Mouse (Mus musculus): ENCODE data around the gene Rims4. TPM values are rescaled to one million over a fixed set of nuclear protein-coding genes. Genes with fewer than 3 reads are reported as not detected.

The Rims4 gene
- polyA plus RNA-seq, 1 experiment = 0.08 TPM

- DNase-seq = peak; percentile 14
- 30% methylated on average over 6 of the region's 6 CpGs for WGBS
- TF ChIP-seq CTCF (conservative IDR thresholded peaks at IDR 0.05; ENCODE audit: insufficient read depth, insufficient read length, low read depth, low read length) (no peak), POLR2A (IDR thresholded peaks at IDR 0.05; ENCODE audit: low read depth, low read length) (no peak)
- H3K4me3 ChIP-seq (ENCODE audit: insufficient read depth, low read depth, low read length) = no peak overlapping the region
- H3K4me1 ChIP-seq (ENCODE audit: control insufficient read depth, insufficient read depth, low read length) = no peaks in the 10 kb centered on the region
- H3K27ac ChIP-seq (ENCODE audit: insufficient read depth, low read depth, low read length) = no peak overlapping the region
- H3K27me3 ChIP-seq (replicated peaks; ENCODE audit: control insufficient read depth, insufficient read depth, low read length) = no peaks in the 10 kb centered on the region
- no peaks in the 10 kb centered on the region for H3K36me3 ChIP-seq (ENCODE audit: control insufficient read depth, insufficient read depth, low read length)
Observed at GRCm38 (mm10) chr2:163889411-163889810, 29.1 kb downstream of the Rims4 start.

DNA sequence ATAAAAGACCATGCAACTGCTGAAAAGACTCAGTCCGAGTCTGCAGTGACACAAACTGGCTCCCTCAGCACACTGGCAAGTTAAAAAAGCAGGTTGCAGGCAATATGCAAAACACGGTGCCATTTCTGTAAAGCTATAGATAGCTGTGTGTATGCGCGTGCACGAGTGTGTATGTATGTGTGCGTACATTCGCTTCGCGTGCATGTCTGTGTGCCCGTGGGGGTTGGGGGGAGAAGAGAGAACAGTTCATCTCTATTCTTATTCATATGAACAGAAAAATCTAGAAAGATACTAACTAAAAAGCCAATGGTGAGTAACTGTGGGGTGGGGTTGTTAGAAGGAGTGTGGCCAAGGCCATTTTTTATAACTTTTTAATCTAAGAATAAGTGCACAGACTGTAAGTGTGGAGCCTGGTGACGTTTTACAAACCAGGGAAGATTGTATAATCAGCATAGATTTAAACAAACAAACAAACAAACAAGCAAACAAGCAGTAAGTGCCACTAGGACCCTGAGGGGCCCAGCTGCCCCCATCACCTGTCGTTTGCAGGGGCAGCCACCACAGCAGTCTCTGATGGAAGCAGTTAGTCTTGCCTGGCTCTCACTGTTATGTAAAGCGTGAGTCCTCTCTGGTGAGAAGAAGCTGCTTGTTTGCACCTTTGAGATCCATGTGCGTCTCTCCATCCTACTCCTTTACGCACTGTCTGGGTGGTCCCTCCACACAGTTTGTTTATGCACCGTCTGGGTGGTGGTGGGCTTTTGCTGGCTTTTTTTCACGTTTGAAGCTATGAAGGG, 35.4 kb downstream of the Rims4 start:
- H3K36me3 ChIP-seq (ENCODE audit: control insufficient read depth, insufficient read depth, low read length) = no peaks in the 10 kb centered on the region
- WGBS = 70% methylated on average over 17 of the region's 17 CpGs
- H3K4me3 ChIP-seq (ENCODE audit: insufficient read depth, low read depth, low read length) = no peak overlapping the region
- no peaks in the 10 kb centered on the region for H3K27me3 ChIP-seq (replicated peaks; ENCODE audit: control insufficient read depth, insufficient read depth, low read length)
- TF ChIP-seq CTCF (conservative IDR thresholded peaks at IDR 0.05; ENCODE audit: insufficient read depth, insufficient read length, low read depth, low read length) (no peak), POLR2A (IDR thresholded peaks at IDR 0.05; ENCODE audit: low read depth, low read length) (no peak)
- no peak overlapping the region for H3K27ac ChIP-seq (ENCODE audit: insufficient read depth, low read depth, low read length)
- no peaks in the 10 kb centered on the region for H3K4me1 ChIP-seq (ENCODE audit: control insufficient read depth, insufficient read depth, low read length)
- DNase-seq = no peak

GRCm38 (mm10) chr2:163880891-163881290, 37.6 kb downstream of the Rims4 start:
- TF ChIP-seq CTCF (conservative IDR thresholded peaks at IDR 0.05; ENCODE audit: insufficient read depth, insufficient read length, low read depth, low read length) = no peak
- TF ChIP-seq POLR2A (IDR thresholded peaks at IDR 0.05; ENCODE audit: low read depth, low read length) = no peak
- H3K4me1 ChIP-seq (ENCODE audit: control insufficient read depth, insufficient read depth, low read length) = no peaks in the 10 kb centered on the region
- H3K4me3 ChIP-seq (ENCODE audit: insufficient read depth, low read depth, low read length) = no peak overlapping the region
- no peak overlapping the region for H3K27ac ChIP-seq (ENCODE audit: insufficient read depth, low read depth, low read length)
- WGBS = 72% methylated on average over 6 of the region's 6 CpGs
- H3K27me3 ChIP-seq (replicated peaks; ENCODE audit: control insufficient read depth, insufficient read depth, low read length) = no peaks in the 10 kb centered on the region
- no peaks in the 10 kb centered on the region for H3K36me3 ChIP-seq (ENCODE audit: control insufficient read depth, insufficient read depth, low read length)
- peak; percentile 42 for DNase-seq

GRCm38 (mm10) chr2:163876830-163877498, 41.5 kb downstream of the Rims4 start:
- Histone ChIP-seq H3K27ac (ENCODE audit: insufficient read depth, low read depth, low read length) (no peak overlapping the region), H3K27me3 (replicated peaks; ENCODE audit: control insufficient read depth, insufficient read depth, low read length) (no peaks in the 10 kb centered on the region), H3K36me3 (ENCODE audit: control insufficient read depth, insufficient read depth, low read length) (no peaks in the 10 kb centered on the region), H3K4me1 (ENCODE audit: control insufficient read depth, insufficient read depth, low read length) (no peaks in the 10 kb centered on the region), H3K4me3 (ENCODE audit: insufficient read depth, low read depth, low read length) (no peak overlapping the region)
- no peak for DNase-seq
- 76% methylated on average over 14 of the region's 14 CpGs for WGBS
- no peak for TF ChIP-seq POLR2A (IDR thresholded peaks at IDR 0.05; ENCODE audit: low read depth, low read length)
- TF ChIP-seq CTCF (conservative IDR thresholded peaks at IDR 0.05; ENCODE audit: insufficient read depth, insufficient read length, low read depth, low read length) = no peak

DNA sequence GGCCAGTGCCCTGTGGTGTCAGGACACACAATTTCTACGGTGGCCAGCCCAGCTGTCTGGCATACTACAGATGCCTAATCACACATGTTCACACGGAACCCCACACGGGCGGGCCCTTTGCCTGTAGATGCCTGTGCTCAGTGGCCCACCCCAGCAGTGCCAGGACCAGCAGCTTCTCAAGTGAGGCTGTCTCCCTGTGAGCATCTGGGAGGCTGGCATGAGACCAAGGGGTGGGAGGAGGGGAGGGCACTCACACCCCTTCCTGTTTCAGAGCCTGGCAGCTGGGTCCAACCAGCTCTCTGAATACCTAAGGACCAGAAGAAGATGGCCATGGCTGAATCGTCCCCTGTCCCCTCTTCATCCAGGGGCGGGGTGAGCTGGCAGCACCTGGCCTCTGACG, 43.0 kb downstream of the Rims4 start:
- Histone ChIP-seq H3K36me3 (ENCODE audit: control insufficient read depth, insufficient read depth, low read length) (no peaks in the 10 kb centered on the region), H3K4me1 (ENCODE audit: control insufficient read depth, insufficient read depth, low read length) (no peaks in the 10 kb centered on the region), H3K27me3 (replicated peaks; ENCODE audit: control insufficient read depth, insufficient read depth, low read length) (no peaks in the 10 kb centered on the region), H3K27ac (ENCODE audit: insufficient read depth, low read depth, low read length) (no peak overlapping the region), H3K4me3 (ENCODE audit: insufficient read depth, low read depth, low read length) (no peak overlapping the region)
- WGBS = 55% methylated on average over 7 of the region's 7 CpGs
- TF ChIP-seq CTCF (conservative IDR thresholded peaks at IDR 0.05; ENCODE audit: insufficient read depth, insufficient read length, low read depth, low read length) = no peak
- no peak for TF ChIP-seq POLR2A (IDR thresholded peaks at IDR 0.05; ENCODE audit: low read depth, low read length)
- no peak for DNase-seq

GRCm38 (mm10) chr2:163874877-163875276, 43.6 kb downstream of the Rims4 start:
- H3K27ac ChIP-seq (ENCODE audit: insufficient read depth, low read depth, low read length) = no peak overlapping the region
- H3K36me3 ChIP-seq (ENCODE audit: control insufficient read depth, insufficient read depth, low read length) = no peaks in the 10 kb centered on the region
- TF ChIP-seq CTCF (conservative IDR thresholded peaks at IDR 0.05; ENCODE audit: insufficient read depth, insufficient read length, low read depth, low read length) = no peak
- no peak for TF ChIP-seq POLR2A (IDR thresholded peaks at IDR 0.05; ENCODE audit: low read depth, low read length)
- 44% methylated on average over 5 of the region's 5 CpGs for WGBS
- H3K4me3 ChIP-seq (ENCODE audit: insufficient read depth, low read depth, low read length) = no peak overlapping the region
- DNase-seq = no peak
- H3K27me3 ChIP-seq (replicated peaks; ENCODE audit: control insufficient read depth, insufficient read depth, low read length) = no peaks in the 10 kb centered on the region
- no peaks in the 10 kb centered on the region for H3K4me1 ChIP-seq (ENCODE audit: control insufficient read depth, insufficient read depth, low read length)

DNA sequence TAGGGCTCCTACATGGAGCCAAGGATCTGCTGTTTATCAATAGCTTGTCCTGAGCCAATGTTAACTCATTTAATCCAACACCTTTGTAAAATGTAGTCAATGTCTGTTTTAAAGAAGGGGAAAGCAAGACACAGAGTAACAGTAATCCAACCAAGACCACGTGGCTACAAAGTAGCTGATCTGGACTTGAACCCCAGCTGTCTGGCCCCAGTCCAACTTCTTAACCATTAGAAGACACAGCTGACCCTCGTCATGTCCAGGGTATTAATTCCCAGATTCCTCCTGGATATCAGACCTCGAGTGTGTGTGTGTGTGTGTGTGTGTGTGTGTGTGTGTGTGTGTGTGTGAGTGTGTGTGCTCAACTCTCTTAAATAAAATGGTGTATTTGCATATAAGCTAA, 46.6 kb downstream of the Rims4 start:
- no peak overlapping the region for H3K27ac ChIP-seq (ENCODE audit: insufficient read depth, low read depth, low read length)
- no peaks in the 10 kb centered on the region for H3K27me3 ChIP-seq (replicated peaks; ENCODE audit: control insufficient read depth, insufficient read depth, low read length)
- WGBS = 35% methylated on average over 3 of the region's 3 CpGs
- H3K4me1 ChIP-seq (ENCODE audit: control insufficient read depth, insufficient read depth, low read length) = no peaks in the 10 kb centered on the region
- H3K36me3 ChIP-seq (ENCODE audit: control insufficient read depth, insufficient read depth, low read length) = no peaks in the 10 kb centered on the region
- no peak overlapping the region for H3K4me3 ChIP-seq (ENCODE audit: insufficient read depth, low read depth, low read length)
- DNase-seq = no peak
- TF ChIP-seq POLR2A (IDR thresholded peaks at IDR 0.05; ENCODE audit: low read depth, low read length) (no peak), CTCF (conservative IDR thresholded peaks at IDR 0.05; ENCODE audit: insufficient read depth, insufficient read length, low read depth, low read length) (no peak)
